Mouse (Mus musculus): Measurements from ENCODE around the gene Chml. TPM values are rescaled to one million over a fixed set of nuclear protein-coding genes. Genes with fewer than 3 reads are reported as not detected.

Chml gene
- total and polyA plus RNA-seq, 3 experiments: 4.4 to 16.0 TPM; not detected in 1

DNA sequence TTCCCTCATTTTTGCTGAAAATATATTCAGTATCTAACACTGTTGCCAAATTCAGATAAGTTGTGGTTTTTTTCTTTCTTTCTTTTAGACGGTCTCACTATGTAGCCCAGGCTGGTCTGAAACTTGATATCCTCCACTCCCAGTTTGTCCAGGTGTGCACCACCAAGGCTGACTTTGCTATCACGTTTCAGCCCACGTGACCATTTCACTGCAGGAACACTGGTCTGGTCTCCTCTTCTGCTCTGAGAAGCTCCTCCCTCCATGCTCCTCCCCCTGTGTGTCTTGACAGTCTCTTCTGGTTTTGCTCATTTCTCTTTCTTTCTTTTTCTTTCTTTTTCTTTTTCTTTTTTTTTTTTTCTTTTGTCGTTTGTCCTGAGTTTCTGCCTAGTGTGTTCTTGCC lies 7.1 kb upstream of the Chml start:
- Histone ChIP-seq H3K36me3 (ENCODE audit: control insufficient read depth in 1 of 2, insufficient read depth in 2 of 2, low read length in 2 of 2) (no peaks in the 10 kb centered on the region), H3K27me3 (ENCODE audit: control insufficient read depth in 1 of 2, insufficient read depth in 2 of 2, low read length in 2 of 2) (no peaks in the 10 kb centered on the region), H3K79me2 (ENCODE audit: control insufficient read depth, insufficient read depth, low read length, poor library complexity) (no peaks in the 10 kb centered on the region), H3K9ac (ENCODE audit: control insufficient read depth, low read depth, low read length, poor library complexity, severe bottlenecking) (no peak overlapping the region), H3K27ac (ENCODE audit: control insufficient read depth, low read depth, low read length) (no peak overlapping the region), H3K4me1 (ENCODE audit: control insufficient read depth in 1 of 2, insufficient read depth in 2 of 2, low read length in 2 of 2) (no peaks in the 10 kb centered on the region), H3K9me3 (replicated peaks; ENCODE audit: insufficient read depth, low read length) (no peaks in the 10 kb centered on the region), H3K4me3 (ENCODE audit: control insufficient read depth in 1 of 2, insufficient read depth in 1 of 2, low read depth in 2 of 2, low read length in 2 of 2) (peak overlapping the region in 1 of 2 experiments; percentile 47; a peak in 2 of 4 replicates)
- peak; percentile 64 for DNase-seq (ENCODE audit: low read depth, low spot score)
- TF ChIP-seq POLR2AphosphoS2 (IDR thresholded peaks at IDR 0.05; ENCODE audit: low read length) (no peak), USF1 (IDR thresholded peaks at IDR 0.05; ENCODE audit: low read depth, low read length) (peak; percentile 95), BHLHE40 (IDR thresholded peaks at IDR 0.05; ENCODE audit: borderline replicate concordance, low read depth, low read length) (peak; percentile 64; the same call in 1 of the 2 replicates), USF2 (IDR thresholded peaks at IDR 0.05; ENCODE audit: borderline replicate concordance in 1 of 2, insufficient read depth in 1 of 2, low read depth in 1 of 2, low read length in 2 of 2) (peak; percentile 38 to 76; a peak in 3 of 4 replicates), TAL1 (IDR thresholded peaks at IDR 0.05; ENCODE audit: low read length) (no peak), POLR2AphosphoS5 (IDR thresholded peaks at IDR 0.05; ENCODE audit: borderline replicate concordance, low read depth, low read length) (no peak), MAX (IDR thresholded peaks at IDR 0.05; ENCODE audit: low read length) (peak; percentile 71), KAT2A (conservative IDR thresholded peaks at IDR 0.05; ENCODE audit: low read depth, low read length) (no peak)

DNA sequence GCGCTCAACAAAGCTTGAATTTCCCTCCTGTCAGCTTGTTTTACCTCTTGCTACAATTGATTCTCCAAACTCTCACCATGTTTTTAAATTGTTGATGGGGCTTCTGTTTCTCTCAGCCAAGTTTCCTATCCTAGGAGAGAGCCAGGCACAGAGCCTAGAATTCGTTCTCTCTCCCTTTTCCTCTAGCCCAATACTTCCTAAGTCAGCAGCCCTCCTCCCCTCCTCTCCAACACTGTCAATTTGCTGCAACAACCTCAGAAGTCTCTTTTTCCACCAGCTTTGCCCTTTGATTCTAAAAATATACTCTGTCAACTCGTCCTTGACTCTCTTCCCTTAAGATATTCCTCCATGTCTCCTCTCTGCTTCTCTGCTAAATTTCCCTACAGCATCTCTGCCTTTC lies 6.7 kb upstream of the Chml start:
- Histone ChIP-seq H3K79me2 (ENCODE audit: control insufficient read depth, insufficient read depth, low read length, poor library complexity) (no peaks in the 10 kb centered on the region), H3K9ac (ENCODE audit: control insufficient read depth, low read depth, low read length, poor library complexity, severe bottlenecking) (no peak overlapping the region), H3K27ac (ENCODE audit: control insufficient read depth, low read depth, low read length) (no peak overlapping the region), H3K4me3 (ENCODE audit: control insufficient read depth in 1 of 2, insufficient read depth in 1 of 2, low read depth in 2 of 2, low read length in 2 of 2) (no peak overlapping the region), H3K27me3 (ENCODE audit: control insufficient read depth in 1 of 2, insufficient read depth in 2 of 2, low read length in 2 of 2) (no peaks in the 10 kb centered on the region), H3K9me3 (replicated peaks; ENCODE audit: insufficient read depth, low read length) (no peaks in the 10 kb centered on the region), H3K36me3 (ENCODE audit: control insufficient read depth in 1 of 2, insufficient read depth in 2 of 2, low read length in 2 of 2) (no peaks in the 10 kb centered on the region), H3K4me1 (ENCODE audit: control insufficient read depth in 1 of 2, insufficient read depth in 2 of 2, low read length in 2 of 2) (no peaks in the 10 kb centered on the region)
- no peak for DNase-seq (ENCODE audit: low read depth, low spot score)
- no peak for TF ChIP-seq MYB (IDR thresholded peaks at IDR 0.05; ENCODE audit: low read depth, low read length)
- no peak for TF ChIP-seq POLR2AphosphoS2 (IDR thresholded peaks at IDR 0.05; ENCODE audit: low read length)
- TF ChIP-seq GATA1 (IDR thresholded peaks at IDR 0.05; ENCODE audit: low read depth, low read length): no peak
- no peak for TF ChIP-seq MAFK (IDR thresholded peaks at IDR 0.05; ENCODE audit: borderline replicate concordance, low read depth, low read length)
- TF ChIP-seq E2F4 (IDR thresholded peaks at IDR 0.05; ENCODE audit: borderline replicate concordance, low read depth, low read length): no peak
- TF ChIP-seq KAT2A (conservative IDR thresholded peaks at IDR 0.05; ENCODE audit: low read depth, low read length): no peak
- no peak for TF ChIP-seq ELF1 (IDR thresholded peaks at IDR 0.05; ENCODE audit: low read depth, low read length)
- TF ChIP-seq MEF2A (IDR thresholded peaks at IDR 0.05; ENCODE audit: extremely low read depth, insufficient replicate concordance, low read depth, low read length, poor library complexity, severe bottlenecking): no peak
- no peak for TF ChIP-seq MAX (IDR thresholded peaks at IDR 0.05; ENCODE audit: low read length)
- TF ChIP-seq ZKSCAN1 (IDR thresholded peaks at IDR 0.05; ENCODE audit: low read depth, low read length): no peak
- no peak for TF ChIP-seq HCFC1 (IDR thresholded peaks at IDR 0.05; ENCODE audit: low read depth, low read length)
- no peak for TF ChIP-seq USF2 (IDR thresholded peaks at IDR 0.05; ENCODE audit: borderline replicate concordance in 1 of 2, insufficient read depth in 1 of 2, low read depth in 1 of 2, low read length in 2 of 2)
- TF ChIP-seq SMC3 (IDR thresholded peaks at IDR 0.05; ENCODE audit: low read depth, low read length): no peak
- TF ChIP-seq ZMIZ1 (IDR thresholded peaks at IDR 0.05; ENCODE audit: low read depth, low read length): no peak
- no peak for TF ChIP-seq TAL1 (IDR thresholded peaks at IDR 0.05; ENCODE audit: low read length)
- no peak for TF ChIP-seq NRF1 (IDR thresholded peaks at IDR 0.05; ENCODE audit: insufficient read depth, low read depth, low read length, poor library complexity, severe bottlenecking)
